Comparison of ENCODE assay signal across 26 mouse cellular contexts in genomic region chr4:4305740-4306249, GRCm38 (mm10).
DNase-seq lines count a peak whose midpoint lies in the region; ATAC-seq and TF ChIP-seq lines count a peak whose summit lies in the region.
"Had no signal": no experiment of that assay in that cellular context is flagged by ENCODE, and none has a peak within 500 bp of the region (broad histone marks: within the 10 kb centered on the region; RNA-seq: fewer than 3 reads in every experiment).

No protein-coding gene starts in this region.

- ATAC-seq in limb, embryonic 15.5 days (ENCODE audit: insufficient number of reproducible peaks, low FRiP score, low TSS enrichment, low read depth), result peak; percentile 69
- ATAC-seq in stomach, postnatal 0 days (ENCODE audit: low FRiP score, low TSS enrichment), result no peak
- ATAC-seq: forebrain, embryonic 16.5 days; midbrain, embryonic 13.5 days; Patski had no signal

- no peaks in the 10 kb centered on the region for H3K9me3 ChIP-seq in limb, embryonic 15.5 days
- H3K9me3 ChIP-seq in stomach, postnatal 0 days (ENCODE audit: control insufficient read depth, low read length), result no peaks in the 10 kb centered on the region
- H3K9me3 ChIP-seq: G1E; heart, embryonic 15.5 days; hindbrain, embryonic 13.5 days; limb, embryonic 12.5 days; liver, embryonic 13.5 days; megakaryocyte, embryonic 14.5 days; midbrain, embryonic 13.5 days had no signal

- DNase-seq in kidney, adult 2 months, result peak; percentile 6
- DNase-seq in kidney, adult 9 months, result no peak
- peak; percentile 4 for DNase-seq in left cerebral cortex, adult 11 months (ENCODE audit: low spot score)
- no peak for DNase-seq in left cerebral cortex, adult 2 months (ENCODE audit: extremely low spot score in 1 of 2, low spot score in 2 of 2)
- no peak for DNase-seq in stomach, postnatal 0 days (ENCODE audit: low spot score)
- DNase-seq in heart, adult 11 months, result no peak
- DNase-seq: adrenal gland, adult 8-10 months; B cell, adult 2 months; cerebellum, adult 2 months; cerebellum, postnatal 36 days; embryo, embryonic 11 days; gastrocnemius, postnatal 36 days; heart, postnatal 36 days; liver, embryonic 13.5 days; lung, adult 2 months; lung, postnatal 36 days had no signal

- TF ChIP-seq POLR2A in kidney, adult 2 months (IDR thresholded peaks at IDR 0.05; ENCODE audit: low read depth, low read length), result no peak

- no peak overlapping the region for H3K9ac ChIP-seq in limb, embryonic 15.5 days
- no peak overlapping the region for H3K9ac ChIP-seq in stomach, postnatal 0 days (ENCODE audit: low read length)
- H3K9ac ChIP-seq: heart, embryonic 15.5 days; hindbrain, embryonic 13.5 days; limb, embryonic 12.5 days; liver, embryonic 13.5 days; midbrain, embryonic 13.5 days had no signal

- no peak for TF ChIP-seq CTCF in kidney, adult 2 months (conservative IDR thresholded peaks at IDR 0.05; ENCODE audit: insufficient read depth, insufficient read length, low read depth, low read length)
- TF ChIP-seq CTCF in left cerebral cortex, adult 2 months (IDR thresholded peaks at IDR 0.05), result no peak; the same call in 1 of the 2 replicates
- TF ChIP-seq CTCF in stomach, postnatal 0 days (IDR thresholded peaks at IDR 0.05; ENCODE audit: low read depth), result peak; percentile 33

- H3K4me1 ChIP-seq in kidney, adult 2 months (ENCODE audit: control insufficient read depth, insufficient read depth, low read length), result no peaks in the 10 kb centered on the region
- no peaks in the 10 kb centered on the region for H3K4me1 ChIP-seq in limb, embryonic 15.5 days
- no peaks in the 10 kb centered on the region for H3K4me1 ChIP-seq in stomach, postnatal 0 days (replicated peaks; ENCODE audit: control insufficient read depth, insufficient read depth)
- H3K4me1 ChIP-seq: heart, embryonic 15.5 days; hindbrain, embryonic 13.5 days; limb, embryonic 12.5 days; liver, embryonic 13.5 days; megakaryocyte, embryonic 14.5 days; midbrain, embryonic 13.5 days had no signal

- no peak overlapping the region for H3K4me2 ChIP-seq in limb, embryonic 15.5 days
- no peak overlapping the region for H3K4me2 ChIP-seq in stomach, postnatal 0 days (replicated peaks; ENCODE audit: low read depth)
- H3K4me2 ChIP-seq: heart, embryonic 15.5 days; hindbrain, embryonic 13.5 days; limb, embryonic 12.5 days; liver, embryonic 13.5 days; midbrain, embryonic 13.5 days had no signal

- no peaks in the 10 kb centered on the region for H3K36me3 ChIP-seq in kidney, adult 2 months (ENCODE audit: control insufficient read depth, insufficient read depth, low read length)
- H3K36me3 ChIP-seq in limb, embryonic 15.5 days, result no peaks in the 10 kb centered on the region
- H3K36me3 ChIP-seq in stomach, postnatal 0 days (ENCODE audit: control insufficient read depth, insufficient read depth, low read length), result no peaks in the 10 kb centered on the region
- H3K36me3 ChIP-seq: G1E; heart, embryonic 15.5 days; hindbrain, embryonic 13.5 days; limb, embryonic 12.5 days; liver, embryonic 13.5 days; midbrain, embryonic 13.5 days had no signal

- no peak for TF ChIP-seq EP300 in stomach, postnatal 0 days (optimal IDR thresholded peaks at IDR 0.05)

- H3K27ac ChIP-seq in kidney, adult 2 months (ENCODE audit: insufficient read depth, low read depth, low read length), result no peak overlapping the region
- no peak overlapping the region for H3K27ac ChIP-seq in left cerebral cortex, adult 2 months
- peak overlapping the region; percentile 57; the same call in 1 of the 2 replicates for H3K27ac ChIP-seq in limb, embryonic 15.5 days
- no peak overlapping the region for H3K27ac ChIP-seq in stomach, postnatal 0 days (replicated peaks)
- H3K27ac ChIP-seq: heart, embryonic 15.5 days; hindbrain, embryonic 13.5 days; limb, embryonic 12.5 days; liver, embryonic 13.5 days; midbrain, embryonic 13.5 days had no signal

- no peaks in the 10 kb centered on the region for H3K27me3 ChIP-seq in kidney, adult 2 months (replicated peaks; ENCODE audit: control insufficient read depth, insufficient read depth, low read length)
- H3K27me3 ChIP-seq in limb, embryonic 15.5 days, result no peaks in the 10 kb centered on the region
- no peaks in the 10 kb centered on the region for H3K27me3 ChIP-seq in stomach, postnatal 0 days (ENCODE audit: control insufficient read depth, insufficient read depth, low read length)
- H3K27me3 ChIP-seq: CH12.LX; heart, embryonic 15.5 days; hindbrain, embryonic 13.5 days; limb, embryonic 12.5 days; liver, embryonic 13.5 days; megakaryocyte, embryonic 14.5 days; midbrain, embryonic 13.5 days; Patski had no signal

- H3K4me3 ChIP-seq in kidney, adult 2 months (ENCODE audit: insufficient read depth, low read depth, low read length), result no peak overlapping the region
- H3K4me3 ChIP-seq in left cerebral cortex, adult 2 months, result no peak overlapping the region
- no peak overlapping the region for H3K4me3 ChIP-seq in limb, embryonic 15.5 days
- no peak overlapping the region for H3K4me3 ChIP-seq in stomach, postnatal 0 days (ENCODE audit: low read depth, low read length)
- H3K4me3 ChIP-seq: heart, embryonic 15.5 days; hindbrain, embryonic 13.5 days; limb, embryonic 12.5 days; liver, embryonic 13.5 days; megakaryocyte, embryonic 14.5 days; midbrain, embryonic 13.5 days had no signal

- intact Hi-C loops in left cerebral cortex, adult 2 months (cut with DNase I), result loop anchor here (10.0 kb wide), 1 partner anchor 161 kb away; no protein-coding TSS in a partner anchor

Comparison
In these comparisons a context has a peak if more than half of its experiments do, and no peak if none do; other contexts are left out.
1. DNase-seq: peak in kidney, adult 2 months (single experiment) and left cerebral cortex, adult 11 months (single experiment); none in kidney, adult 9 months (single experiment), left cerebral cortex, adult 2 months (0 of 2), stomach, postnatal 0 days (single experiment) and heart, adult 11 months (single experiment).